Mouse (Mus musculus): ENCODE measurements around the gene Tmem136.
A peak's percentile ranks its signal among the peaks of the same experiment; 100 is the strongest.

Gene Tmem136

GRCm38 (mm10) chr9:43108721-43109120 lies 7.6 kb downstream of the Tmem136 start:
- DNase-seq (ENCODE audit: extremely low read depth, low read depth, low spot score): no peak

- no peak for DNase-seq (ENCODE audit: extremely low read depth, low read depth, low spot score)
Observed at GRCm38 (mm10) chr9:43108081-43108480, 8.3 kb downstream of the Tmem136 start.

GRCm38 (mm10) chr9:43107555-43107954 lies 8.8 kb downstream of the Tmem136 start:
- DNase-seq (ENCODE audit: extremely low read depth, low read depth, low spot score): no peak

GRCm38 (mm10) chr9:43107187-43107517 lies 9.2 kb downstream of the Tmem136 start, which contains the start of gene Arhgef12:
Gene Arhgef12 (minus strand): TSS chr9:43107239.
- DNase-seq (ENCODE audit: extremely low read depth, low read depth, low spot score): no peak

GRCm38 (mm10) chr9:43106426-43107186 lies 9.8 kb downstream of the Tmem136 start:
- no peak for DNase-seq (ENCODE audit: extremely low read depth, low read depth, low spot score)

GRCm38 (mm10) chr9:43105664-43106361 lies 10.6 kb downstream of the Tmem136 start:
- no peak for DNase-seq (ENCODE audit: extremely low read depth, low read depth, low spot score)

- DNase-seq (ENCODE audit: extremely low read depth, low read depth, low spot score): no peak
Observed at GRCm38 (mm10) chr9:43104873-43105663, 11.3 kb downstream of the Tmem136 start.

- no peak for DNase-seq (ENCODE audit: extremely low read depth, low read depth, low spot score)
Observed at GRCm38 (mm10) chr9:43104526-43104872, 11.9 kb downstream of the Tmem136 start.

GRCm38 (mm10) chr9:43103675-43104299 lies 12.6 kb downstream of the Tmem136 start:
- DNase-seq (ENCODE audit: extremely low read depth, low read depth, low spot score): no peak

- DNase-seq (ENCODE audit: extremely low read depth, low read depth, low spot score): no peak
Observed at GRCm38 (mm10) chr9:43102931-43103330, 13.4 kb downstream of the Tmem136 start.

GRCm38 (mm10) chr9:43101936-43102595 lies 14.3 kb downstream of the Tmem136 start:
- no peak for DNase-seq (ENCODE audit: extremely low read depth, low read depth, low spot score)

- DNase-seq (ENCODE audit: extremely low read depth, low read depth, low spot score): no peak
Observed at GRCm38 (mm10) chr9:43098922-43099321, 17.4 kb downstream of the Tmem136 start.

GRCm38 (mm10) chr9:43097801-43098557 lies 18.4 kb downstream of the Tmem136 start:
- no peak for DNase-seq (ENCODE audit: extremely low read depth, low read depth, low spot score)

GRCm38 (mm10) chr9:43096337-43096736 lies 20.0 kb downstream of the Tmem136 start:
- no peak for DNase-seq (ENCODE audit: extremely low read depth, low read depth, low spot score)

- DNase-seq (ENCODE audit: extremely low read depth, low read depth, low spot score): no peak
Observed at GRCm38 (mm10) chr9:43094828-43095227, 21.5 kb downstream of the Tmem136 start.

GRCm38 (mm10) chr9:43093803-43094202 lies 22.6 kb downstream of the Tmem136 start:
- DNase-seq (ENCODE audit: extremely low read depth, low read depth, low spot score): peak; percentile 87

GRCm38 (mm10) chr9:43085686-43086285 lies 30.6 kb downstream of the Tmem136 start:
- no peak for DNase-seq (ENCODE audit: extremely low read depth, low read depth, low spot score)

- DNase-seq (ENCODE audit: extremely low read depth, low read depth, low spot score): no peak
Observed at GRCm38 (mm10) chr9:43084496-43085362, 31.6 kb downstream of the Tmem136 start.

Measured in fat pad, adult 2 months (tissue).